Mouse (Mus musculus): ENCODE data around the gene Ggt6. TPM values are rescaled to one million over a fixed set of nuclear protein-coding genes. Genes with fewer than 3 reads are reported as not detected.
"Not testable (repeated sequence)": the region's sequence is repeated elsewhere in the genome, so short reads cannot be mapped to it uniquely, and the experiment has no call there.

The Ggt6 gene
- polyA plus RNA-seq, 1 experiment: 0.12 TPM

GRCm38 (mm10) chr11:72425201-72425600, 10.1 kb upstream of the Ggt6 start:
- DNase-seq (ENCODE audit: low read depth): no peak
- TF ChIP-seq CTCF (IDR thresholded peaks at IDR 0.05; ENCODE audit: borderline replicate concordance, extremely low read depth, insufficient read depth, insufficient read length) (no peak), POLR2A (IDR thresholded peaks at IDR 0.05; ENCODE audit: borderline replicate concordance, extremely low read depth, insufficient read depth, insufficient read length, poor library complexity, severe bottlenecking) (no peak)

- TF ChIP-seq POLR2A (IDR thresholded peaks at IDR 0.05; ENCODE audit: borderline replicate concordance, extremely low read depth, insufficient read depth, insufficient read length, poor library complexity, severe bottlenecking) (no peak), CTCF (IDR thresholded peaks at IDR 0.05; ENCODE audit: borderline replicate concordance, extremely low read depth, insufficient read depth, insufficient read length) (no peak)
- DNase-seq (ENCODE audit: low read depth): no peak
Observed at GRCm38 (mm10) chr11:72426884-72427283, 8.4 kb upstream of the Ggt6 start.

- no peak for TF ChIP-seq POLR2A (IDR thresholded peaks at IDR 0.05; ENCODE audit: borderline replicate concordance, extremely low read depth, insufficient read depth, insufficient read length, poor library complexity, severe bottlenecking)
- peak; percentile 58; the same call in 1 of the 2 replicates for TF ChIP-seq CTCF (IDR thresholded peaks at IDR 0.05; ENCODE audit: borderline replicate concordance, extremely low read depth, insufficient read depth, insufficient read length)
- DNase-seq (ENCODE audit: low read depth): peak; percentile 82
Observed at GRCm38 (mm10) chr11:72428694-72429093, 6.6 kb upstream of the Ggt6 start.

- TF ChIP-seq CTCF (IDR thresholded peaks at IDR 0.05; ENCODE audit: borderline replicate concordance, extremely low read depth, insufficient read depth, insufficient read length) (peak; percentile 79), POLR2A (IDR thresholded peaks at IDR 0.05; ENCODE audit: borderline replicate concordance, extremely low read depth, insufficient read depth, insufficient read length, poor library complexity, severe bottlenecking) (no peak)
- DNase-seq (ENCODE audit: low read depth): peak; percentile 88
Observed at GRCm38 (mm10) chr11:72429288-72429690, 6.0 kb upstream of the Ggt6 start.

- not testable (repeated sequence) for DNase-seq (ENCODE audit: low read depth)
Observed at GRCm38 (mm10) chr11:72430311-72431068, 4.8 kb upstream of the Ggt6 start.

GRCm38 (mm10) chr11:72435694-72436045, 344 bp downstream of the Ggt6 start:
- peak; percentile 34 for DNase-seq (ENCODE audit: low read depth)
- TF ChIP-seq CTCF (IDR thresholded peaks at IDR 0.05; ENCODE audit: borderline replicate concordance, extremely low read depth, insufficient read depth, insufficient read length): no peak
- TF ChIP-seq POLR2A (IDR thresholded peaks at IDR 0.05; ENCODE audit: borderline replicate concordance, extremely low read depth, insufficient read depth, insufficient read length, poor library complexity, severe bottlenecking): no peak

GRCm38 (mm10) chr11:72436271-72436670, 945 bp downstream of the Ggt6 start:
- peak; percentile 35 for DNase-seq (ENCODE audit: low read depth)
- TF ChIP-seq CTCF (IDR thresholded peaks at IDR 0.05; ENCODE audit: borderline replicate concordance, extremely low read depth, insufficient read depth, insufficient read length) (no peak), POLR2A (IDR thresholded peaks at IDR 0.05; ENCODE audit: borderline replicate concordance, extremely low read depth, insufficient read depth, insufficient read length, poor library complexity, severe bottlenecking) (no peak)

- DNase-seq (ENCODE audit: low read depth): no peak
- no peak for TF ChIP-seq POLR2A (IDR thresholded peaks at IDR 0.05; ENCODE audit: borderline replicate concordance, extremely low read depth, insufficient read depth, insufficient read length, poor library complexity, severe bottlenecking)
- TF ChIP-seq CTCF (IDR thresholded peaks at IDR 0.05; ENCODE audit: borderline replicate concordance, extremely low read depth, insufficient read depth, insufficient read length): no peak
Observed at GRCm38 (mm10) chr11:72436756-72437650, 1.7 kb downstream of the Ggt6 start.

GRCm38 (mm10) chr11:72438411-72438810, 3.1 kb downstream of the Ggt6 start:
- TF ChIP-seq POLR2A (IDR thresholded peaks at IDR 0.05; ENCODE audit: borderline replicate concordance, extremely low read depth, insufficient read depth, insufficient read length, poor library complexity, severe bottlenecking): no peak
- TF ChIP-seq CTCF (IDR thresholded peaks at IDR 0.05; ENCODE audit: borderline replicate concordance, extremely low read depth, insufficient read depth, insufficient read length): no peak
- DNase-seq (ENCODE audit: low read depth): no peak

- DNase-seq (ENCODE audit: low read depth): not testable (repeated sequence)
Observed at GRCm38 (mm10) chr11:72440597-72440964, 5.3 kb downstream of the Ggt6 start.

- DNase-seq (ENCODE audit: low read depth): peak; percentile 99
- peak; percentile 84; the same call in 1 of the 2 replicates for TF ChIP-seq POLR2A (IDR thresholded peaks at IDR 0.05; ENCODE audit: borderline replicate concordance, extremely low read depth, insufficient read depth, insufficient read length, poor library complexity, severe bottlenecking)
- no peak for TF ChIP-seq CTCF (IDR thresholded peaks at IDR 0.05; ENCODE audit: borderline replicate concordance, extremely low read depth, insufficient read depth, insufficient read length)
Observed at GRCm38 (mm10) chr11:72440965-72441664, 5.8 kb downstream of the Ggt6 start, which contains the start of gene Mybbp1a. TSS of gene Mybbp1a (plus strand) at chr11:72441355.
